Mouse (Mus musculus) forebrain, postnatal 0 days (tissue): Measurements from ENCODE around the gene Eif4g3. TPM values are rescaled to one million over a fixed set of nuclear protein-coding genes. Genes with fewer than 3 reads are reported as not detected.

ENCODE experiments used
- ATAC-seq: fragments of 200-750 bp; cut with Nextera tagmentation; 2 replicates; pipeline ENCODE4 v1.8.0; 2017; ENCODE audit warnings: mild to moderate bottlenecking, moderate library complexity
- DNase-seq: peaks from one replicate; pipeline ENCODE4 v3.0.0-alpha.2; 2015
- H3K27ac ChIP-seq: fragments of 300-500 bp; sonication (generic); 2 replicates; pipeline ENCODE4 v1.5.1; 2014; ENCODE audit warnings: low read depth, mild to moderate bottlenecking, antibody characterized with exemption, low read length, moderate library complexity, mixed read lengths
- H3K27me3 ChIP-seq: fragments of 300-500 bp; sonication (generic); 2 replicates; pipeline ENCODE4 v1.6.1; 2014; ENCODE audit warnings: mild to moderate bottlenecking, low read length, mixed read lengths; ENCODE audit not compliant: insufficient read depth
- H3K36me3 ChIP-seq: fragments of 300-500 bp; sonication (generic); 2 replicates; pipeline ENCODE4 v1.6.1; 2014; ENCODE audit warnings: mild to moderate bottlenecking, moderate library complexity; ENCODE audit not compliant: insufficient read depth
- H3K4me1 ChIP-seq: fragments of 300-500 bp; sonication (generic); 2 replicates; pipeline ENCODE4 v1.6.1; 2014; ENCODE audit warnings: antibody characterized with exemption; ENCODE audit not compliant: insufficient read depth
- H3K4me2 ChIP-seq: fragments of 300-500 bp; sonication (generic); 2 replicates; pipeline ENCODE4 v1.6.1; 2014; ENCODE audit warnings: low read depth, mild to moderate bottlenecking, moderate library complexity
- H3K4me3 ChIP-seq: fragments of 300-500 bp; sonication (generic); 2 replicates; pipeline ENCODE4 v1.5.1; 2014; ENCODE audit warnings: low read depth, low read length, mixed read lengths
- H3K9ac ChIP-seq: fragments of 300-500 bp; sonication (generic); 2 replicates; pipeline ENCODE4 v1.6.1; 2014; ENCODE audit warnings: mild to moderate bottlenecking
- H3K9me3 ChIP-seq: fragments of 300-500 bp; sonication (generic); 2 replicates; pipeline ENCODE4 v1.6.1; 2016; ENCODE audit warnings: low read length
- CTCF ChIP-seq: sonication (generic); IDR thresholded peaks from 2 replicates; pipeline ENCODE4 v1.5.1; 2016; ENCODE audit warnings: antibody characterized with exemption, control low read depth, low read depth
- WGBS: fragments of 180-500 bp; shearing (Covaris S2); extraction: QIAGEN DNeasy Blood & Tissue Kit; methylation state at CpG from one replicate; pipeline ENCODE4 v1.1.7; 2014; 5-methylcytosine and 5-hydroxymethylcytosine counted together
- polyA plus RNA-seq: library from polyadenylated mRNA; unstranded; fragments of >200 nt; fragmentation: Nextera tagmentation; extraction: Ambion mirVana; gene quantifications from 2 replicates; pipeline ENCODE4 v1.2.1, GENCODE M21; 2015
- total RNA-seq: library from RNA; depleted of rRNA; stranded (reverse); fragments of >200 nt; gene quantifications from 2 replicates; pipeline ENCODE4 v1.2.3, GENCODE M21; 2014

Eif4g3 gene
- total and polyA plus RNA-seq, 2 experiments from 2014 or later, result 38.4 to 67.0 TPM

GRCm38 (mm10) chr4:137984746-137985145 lies 8.1 kb upstream of the Eif4g3 start:
- Histone ChIP-seq H3K4me1 (no peaks in the 10 kb centered on the region), H3K9me3 (no peaks in the 10 kb centered on the region), H3K4me2 (no peak overlapping the region), H3K4me3 (no peak overlapping the region), H3K27ac (no peak overlapping the region), H3K9ac (no peak overlapping the region), H3K27me3 (no peaks in the 10 kb centered on the region), H3K36me3 (no peaks in the 10 kb centered on the region)
- ATAC-seq (no peak), DNase-seq (no peak)
- TF ChIP-seq CTCF, result no peak
- WGBS, result 80% methylated on average over 5 of the region's 5 CpGs

GRCm38 (mm10) chr4:137989426-137989825 lies 3.4 kb upstream of the Eif4g3 start:
- 88% methylated on average over 5 of the region's 5 CpGs for WGBS
- no peaks in the 10 kb centered on the region for H3K27me3 ChIP-seq
- ATAC-seq (no peak), DNase-seq (no peak)
- H3K4me1 ChIP-seq, result 0 out of 2 replicates have a peak, but pooled peaks cover 2% of the 10 kb centered on the region
- H3K27ac ChIP-seq, result no peak overlapping the region
- H3K9me3 ChIP-seq, result no peaks in the 10 kb centered on the region
- no peak for TF ChIP-seq CTCF
- no peaks in the 10 kb centered on the region for H3K36me3 ChIP-seq
- H3K4me2 ChIP-seq, result no peak overlapping the region
- H3K9ac ChIP-seq, result no peak overlapping the region
- H3K4me3 ChIP-seq, result no peak overlapping the region

- Histone ChIP-seq H3K4me1 (peaks cover 10% of the 10 kb centered on the region), H3K4me3 (no peak overlapping the region), H3K9me3 (no peaks in the 10 kb centered on the region), H3K27me3 (no peaks in the 10 kb centered on the region), H3K27ac (no peak overlapping the region), H3K9ac (no peak overlapping the region), H3K36me3 (no peaks in the 10 kb centered on the region), H3K4me2 (no peak overlapping the region)
- no peak for TF ChIP-seq CTCF
- DNase-seq (no peak), ATAC-seq (no peak)
- WGBS, result 76% methylated on average over 4 of the region's 4 CpGs
Observed at GRCm38 (mm10) chr4:137990433-137990832, 2.4 kb upstream of the Eif4g3 start.

GRCm38 (mm10) chr4:137991240-137991639 lies 1.6 kb upstream of the Eif4g3 start:
- DNase-seq (no peak), ATAC-seq (no peak)
- 54% methylated on average over 7 of the region's 7 CpGs for WGBS
- Histone ChIP-seq H3K9ac (no peak overlapping the region), H3K4me1 (peaks cover 18% of the 10 kb centered on the region), H3K4me2 (no peak overlapping the region), H3K27ac (no peak overlapping the region), H3K9me3 (no peaks in the 10 kb centered on the region), H3K4me3 (no peak overlapping the region), H3K27me3 (no peaks in the 10 kb centered on the region), H3K36me3 (no peaks in the 10 kb centered on the region; the same call in 1 of the 2 replicates)
- no peak for TF ChIP-seq CTCF

GRCm38 (mm10) chr4:137993291-137993758 lies 503 bp downstream of the Eif4g3 start:
- Histone ChIP-seq H3K9ac (peak overlapping the region; percentile 99), H3K36me3 (peaks cover 5% of the 10 kb centered on the region; the same call in 1 of the 2 replicates), H3K27me3 (no peaks in the 10 kb centered on the region), H3K4me3 (peak overlapping the region; percentile 94), H3K4me2 (peak overlapping the region; percentile 81), H3K4me1 (peaks cover 20% of the 10 kb centered on the region), H3K27ac (peak overlapping the region; percentile 94), H3K9me3 (no peaks in the 10 kb centered on the region)
- no peak for TF ChIP-seq CTCF
- WGBS, result under 1% methylated on average over 38 of the region's 59 CpGs
- DNase-seq (peak; percentile 99), ATAC-seq (peak; percentile 97)

GRCm38 (mm10) chr4:137993821-137994561 lies 1.2 kb downstream of the Eif4g3 start:
- DNase-seq, result peak; percentile 42
- H3K27me3 ChIP-seq, result no peaks in the 10 kb centered on the region
- TF ChIP-seq CTCF, result no peak
- under 1% methylated on average over 49 of the region's 60 CpGs for WGBS
- peak overlapping the region; percentile 81 for H3K4me2 ChIP-seq
- H3K36me3 ChIP-seq, result peaks cover 12% of the 10 kb centered on the region; the same call in 1 of the 2 replicates
- H3K9me3 ChIP-seq, result no peaks in the 10 kb centered on the region
- peak overlapping the region; percentile 94 for H3K27ac ChIP-seq
- peak; percentile 9 for ATAC-seq
- H3K4me1 ChIP-seq, result peaks cover 20% of the 10 kb centered on the region
- H3K4me3 ChIP-seq, result peak overlapping the region; percentile 94
- peak overlapping the region; percentile 99 for H3K9ac ChIP-seq

- H3K4me2 ChIP-seq, result peak overlapping the region; percentile 81
- H3K4me1 ChIP-seq, result peaks cover 20% of the 10 kb centered on the region
- H3K27ac ChIP-seq, result peak overlapping the region; percentile 94
- TF ChIP-seq CTCF, result no peak
- no peaks in the 10 kb centered on the region for H3K27me3 ChIP-seq
- no peaks in the 10 kb centered on the region for H3K9me3 ChIP-seq
- peaks cover 13% of the 10 kb centered on the region for H3K36me3 ChIP-seq
- WGBS, result 47% methylated on average over 12 of the region's 12 CpGs
- no peak for ATAC-seq
- peak overlapping the region; percentile 99 for H3K9ac ChIP-seq
- DNase-seq, result no peak
- H3K4me3 ChIP-seq, result peak overlapping the region; percentile 94
Observed at GRCm38 (mm10) chr4:137994562-137995336, 1.9 kb downstream of the Eif4g3 start.
